Mouse (Mus musculus): ENCODE data around the gene Chst10.

The Chst10 gene

GRCm38 (mm10) chr1:38866242-38866641 lies 31.7 kb downstream of the Chst10 start:
- DNase-seq (ENCODE audit: low read depth), result no peak

- DNase-seq (ENCODE audit: low read depth), result no peak
These were observed 33.6 kb downstream of the Chst10 start for GRCm38 (mm10) chr1:38864341-38864740.

GRCm38 (mm10) chr1:38862213-38862612 lies 35.7 kb downstream of the Chst10 start:
- no peak for DNase-seq (ENCODE audit: low read depth)

- no peak for DNase-seq (ENCODE audit: low read depth)
These were observed 37.0 kb downstream of the Chst10 start for GRCm38 (mm10) chr1:38860867-38861524.

- no peak for DNase-seq (ENCODE audit: low read depth)
These were observed 37.8 kb downstream of the Chst10 start for GRCm38 (mm10) chr1:38860207-38860606.

GRCm38 (mm10) chr1:38856196-38856595 lies 41.8 kb downstream of the Chst10 start:
- peak; percentile 19 for DNase-seq (ENCODE audit: low read depth)

- no peak for DNase-seq (ENCODE audit: low read depth)
These were observed 45.7 kb downstream of the Chst10 start for GRCm38 (mm10) chr1:38852250-38852649.

- DNase-seq (ENCODE audit: low read depth), result no peak
These were observed 47.3 kb downstream of the Chst10 start for GRCm38 (mm10) chr1:38850650-38851049.

- DNase-seq (ENCODE audit: low read depth), result no peak
These were observed 49.3 kb downstream of the Chst10 start for GRCm38 (mm10) chr1:38848451-38849289.

GRCm38 (mm10) chr1:38847975-38848374 lies 50.0 kb downstream of the Chst10 start:
- no peak for DNase-seq (ENCODE audit: low read depth)

- no peak for DNase-seq (ENCODE audit: low read depth)
These were observed 54.7 kb downstream of the Chst10 start for GRCm38 (mm10) chr1:38843275-38843674.

- no peak for DNase-seq (ENCODE audit: low read depth)
These were observed 55.1 kb downstream of the Chst10 start for GRCm38 (mm10) chr1:38842861-38843260.

- no peak for DNase-seq (ENCODE audit: low read depth)
These were observed 58.0 kb downstream of the Chst10 start for GRCm38 (mm10) chr1:38839944-38840343.

GRCm38 (mm10) chr1:38836477-38836872 lies 61.5 kb downstream of the Chst10 start, which contains the start of gene Lonrf2:
Gene Lonrf2, minus strand, starts transcription at chr1:38836711.
- no peak for DNase-seq (ENCODE audit: low read depth)

GRCm38 (mm10) chr1:38835568-38836476 lies 62.1 kb downstream of the Chst10 start:
- no peak for DNase-seq (ENCODE audit: low read depth)

- DNase-seq (ENCODE audit: low read depth), result no peak
These were observed 63.1 kb downstream of the Chst10 start for GRCm38 (mm10) chr1:38834899-38835298.

GRCm38 (mm10) chr1:38824926-38825325 lies 73.0 kb downstream of the Chst10 start:
- DNase-seq (ENCODE audit: low read depth), result no peak

GRCm38 (mm10) chr1:38823851-38824250 lies 74.1 kb downstream of the Chst10 start:
- DNase-seq (ENCODE audit: low read depth), result no peak

GRCm38 (mm10) chr1:38819691-38820090 lies 78.3 kb downstream of the Chst10 start:
- no peak for DNase-seq (ENCODE audit: low read depth)

GRCm38 (mm10) chr1:38817671-38818070 lies 80.3 kb downstream of the Chst10 start:
- no peak for DNase-seq (ENCODE audit: low read depth)

GRCm38 (mm10) chr1:38817268-38817667 lies 80.7 kb downstream of the Chst10 start:
- DNase-seq (ENCODE audit: low read depth), result no peak

- no peak for DNase-seq (ENCODE audit: low read depth)
These were observed 81.7 kb downstream of the Chst10 start for GRCm38 (mm10) chr1:38816306-38816705.

Data from c-Kit-positive CD71-positive TER-119-negative erythroid progenitor cells, embryonic 14.5 days (primary cell).